Mouse (Mus musculus) Muller cell, postnatal 12 days (primary cell): ENCODE data around the gene Lrrc59.
A peak's percentile ranks its signal among the peaks of the same experiment; 100 is the strongest.

Source experiments
- DNase-seq: peaks from one replicate; pipeline ENCODE4 v3.0.0-alpha.2; 2015; ENCODE audit errors: inconsistent ontology term

Gene Lrrc59

GRCm38 (mm10) chr11:94629199-94629883 is at the start of gene Lrrc59:
Gene Lrrc59 (plus strand): TSS chr11:94629767.
- peak; percentile 93 for DNase-seq

- no peak for DNase-seq
Measured at GRCm38 (mm10) chr11:94580111-94580740, 49.3 kb upstream of the Lrrc59 start.

- no peak for DNase-seq
Measured at GRCm38 (mm10) chr11:94585091-94585490, 44.5 kb upstream of the Lrrc59 start.

- no peak for DNase-seq
Measured at GRCm38 (mm10) chr11:94587511-94587910, 42.1 kb upstream of the Lrrc59 start.

- no peak for DNase-seq
Measured at GRCm38 (mm10) chr11:94596311-94596852, 33.2 kb upstream of the Lrrc59 start.

- DNase-seq = peak; percentile 68
Measured at GRCm38 (mm10) chr11:94597319-94597718, 32.2 kb upstream of the Lrrc59 start.

GRCm38 (mm10) chr11:94598437-94599120 is 31.0 kb upstream of the Lrrc59 start:
- no peak for DNase-seq

- no peak for DNase-seq
Measured at GRCm38 (mm10) chr11:94600447-94600846, 29.1 kb upstream of the Lrrc59 start.

GRCm38 (mm10) chr11:94601321-94602281 is 28.0 kb upstream of the Lrrc59 start, which contains the start of gene Acsf2:
Gene Acsf2 (minus strand): TSS chr11:94601871.
- peak; percentile 92 for DNase-seq

- DNase-seq = no peak
Measured at GRCm38 (mm10) chr11:94602356-94602955, 27.1 kb upstream of the Lrrc59 start.

- no peak for DNase-seq
Measured at GRCm38 (mm10) chr11:94610744-94611740, 18.5 kb upstream of the Lrrc59 start.

- DNase-seq = no peak
Measured at GRCm38 (mm10) chr11:94614603-94615002, 15.0 kb upstream of the Lrrc59 start.

- DNase-seq = no peak
Measured at GRCm38 (mm10) chr11:94615494-94615893, 14.1 kb upstream of the Lrrc59 start.

- no peak for DNase-seq
Measured at GRCm38 (mm10) chr11:94617646-94618045, 11.9 kb upstream of the Lrrc59 start.

- DNase-seq = no peak
Measured at GRCm38 (mm10) chr11:94620766-94621457, 8.7 kb upstream of the Lrrc59 start.

GRCm38 (mm10) chr11:94621458-94621852 is 8.1 kb upstream of the Lrrc59 start:
- no peak for DNase-seq

- DNase-seq = no peak
Measured at GRCm38 (mm10) chr11:94622162-94622561, 7.4 kb upstream of the Lrrc59 start.

- no peak for DNase-seq
Measured at GRCm38 (mm10) chr11:94629884-94630198, 274 bp downstream of the Lrrc59 start.
